Mouse (Mus musculus): ENCODE measurements around the gene Il6ra. TPM values are rescaled to one million over a fixed set of nuclear protein-coding genes. Genes with fewer than 3 reads are reported as not detected.

Gene Il6ra
- polyA plus RNA-seq, 1 experiment from 2014 or later = 0.83 TPM

DNA sequence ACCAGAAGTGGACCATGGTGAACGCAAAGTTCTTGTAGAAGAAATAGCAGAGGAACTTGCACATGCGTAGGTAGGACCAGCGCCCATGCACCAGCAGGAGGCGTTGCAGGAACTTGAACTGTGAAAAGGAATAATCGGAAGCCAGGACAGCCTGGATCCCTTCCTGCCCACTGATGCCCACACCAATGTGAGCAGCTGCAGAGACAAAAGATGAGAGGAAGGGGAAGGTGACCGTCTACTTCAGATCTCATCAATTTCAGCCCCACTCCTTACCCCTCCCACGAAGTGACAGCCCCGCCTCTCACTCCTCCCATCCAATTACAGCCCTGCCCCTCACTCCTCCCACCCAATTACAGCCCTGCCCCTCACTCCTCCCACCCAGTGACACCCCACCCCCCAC is 32.0 kb upstream of the Il6ra start:
- peaks cover 100% of the 10 kb centered on the region for H3K36me3 ChIP-seq
- 76% methylated on average over 8 of the region's 8 CpGs for WGBS
- no peak for ATAC-seq (ENCODE audit: insufficient number of reproducible peaks, insufficient read depth, low FRiP score, low TSS enrichment, low read depth)
- no peak overlapping the region for H3K4me3 ChIP-seq (replicated peaks)
- H3K27ac ChIP-seq = no peak overlapping the region
- no peaks in the 10 kb centered on the region for H3K4me1 ChIP-seq (replicated peaks)
- H3K4me2 ChIP-seq = no peak overlapping the region
- H3K27me3 ChIP-seq = no peaks in the 10 kb centered on the region
- no peak overlapping the region for H3K9ac ChIP-seq (replicated peaks)
- H3K9me3 ChIP-seq = no peaks in the 10 kb centered on the region

DNA sequence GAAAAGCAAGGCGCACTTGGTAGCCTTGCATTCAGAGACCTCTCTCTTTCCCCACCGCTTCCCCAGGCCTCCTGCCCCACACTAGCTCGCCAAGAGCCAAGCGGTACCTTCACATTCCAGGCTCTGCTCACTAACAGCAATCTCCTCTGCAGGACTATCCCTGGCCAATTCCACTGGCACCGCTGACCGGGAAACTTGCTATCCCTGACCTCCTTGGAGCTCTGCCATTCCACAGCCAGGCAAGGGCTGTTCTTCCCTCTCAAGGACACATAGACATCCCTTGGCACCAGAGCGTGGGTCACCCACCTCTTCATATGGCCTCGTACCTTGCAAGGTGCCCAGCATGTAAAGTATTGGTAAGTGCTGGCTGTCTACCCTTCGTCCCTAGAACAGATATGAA is 29.9 kb upstream of the Il6ra start:
- Histone ChIP-seq H3K4me1 (replicated peaks) (no peaks in the 10 kb centered on the region), H3K27ac (no peak overlapping the region), H3K9me3 (no peaks in the 10 kb centered on the region), H3K27me3 (no peaks in the 10 kb centered on the region), H3K4me2 (no peak overlapping the region), H3K4me3 (replicated peaks) (no peak overlapping the region), H3K9ac (replicated peaks) (no peak overlapping the region), H3K36me3 (peaks cover 95% of the 10 kb centered on the region)
- WGBS = 92% methylated on average over 9 of the region's 9 CpGs
- no peak for ATAC-seq (ENCODE audit: insufficient number of reproducible peaks, insufficient read depth, low FRiP score, low TSS enrichment, low read depth)

DNA sequence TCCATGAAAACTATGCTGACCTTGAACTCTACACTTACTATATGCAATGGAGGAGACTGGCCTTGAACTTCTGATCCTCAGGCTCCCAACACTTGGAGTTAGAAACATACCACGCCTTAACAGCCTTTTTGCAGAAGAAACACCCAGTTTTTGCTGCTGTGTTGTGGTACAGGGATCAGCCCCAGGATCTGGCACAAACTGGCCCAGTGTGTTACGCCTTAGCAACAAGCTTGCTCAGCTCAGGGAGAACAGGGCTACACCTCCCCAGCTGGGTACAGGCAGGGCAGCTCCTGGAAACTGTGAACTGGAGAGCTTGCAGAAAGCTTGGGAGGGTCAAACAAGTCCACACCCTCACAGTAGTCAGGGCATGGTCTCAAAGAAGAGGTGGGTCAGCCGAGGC is 23.5 kb upstream of the Il6ra start:
- H3K36me3 ChIP-seq = peaks cover 51% of the 10 kb centered on the region
- peaks cover 7% of the 10 kb centered on the region for H3K9me3 ChIP-seq
- no peak overlapping the region for H3K4me2 ChIP-seq
- no peaks in the 10 kb centered on the region for H3K27me3 ChIP-seq
- H3K4me1 ChIP-seq (replicated peaks) = no peaks in the 10 kb centered on the region
- no peak for ATAC-seq (ENCODE audit: insufficient number of reproducible peaks, insufficient read depth, low FRiP score, low TSS enrichment, low read depth)
- WGBS = 88% methylated on average over 3 of the region's 3 CpGs
- H3K27ac ChIP-seq = no peak overlapping the region
- H3K9ac ChIP-seq (replicated peaks) = no peak overlapping the region
- H3K4me3 ChIP-seq (replicated peaks) = no peak overlapping the region

DNA sequence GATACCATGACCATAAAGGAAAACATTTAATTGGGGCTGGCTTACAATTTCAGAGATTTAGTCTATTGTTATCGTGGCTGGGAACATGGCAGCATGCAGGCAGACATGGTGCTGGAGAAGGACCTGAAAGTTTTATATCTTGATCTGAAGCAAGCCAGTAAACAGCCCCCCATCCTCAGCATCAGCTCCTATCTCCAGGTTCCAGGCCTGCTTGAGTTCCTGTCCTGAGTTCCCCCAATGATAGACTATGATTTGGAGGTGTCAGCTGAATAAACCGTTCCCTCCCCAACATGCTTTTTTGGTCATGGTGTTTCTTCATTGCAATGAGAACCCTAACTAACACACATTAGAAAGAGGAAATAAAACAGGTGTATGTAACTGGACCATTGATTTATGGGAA is 19.9 kb upstream of the Il6ra start:
- Histone ChIP-seq H3K36me3 (peaks cover 20% of the 10 kb centered on the region), H3K9me3 (peaks cover 7% of the 10 kb centered on the region), H3K4me2 (no peak overlapping the region), H3K27me3 (no peaks in the 10 kb centered on the region), H3K4me3 (replicated peaks) (no peak overlapping the region), H3K9ac (replicated peaks) (no peak overlapping the region), H3K27ac (no peak overlapping the region), H3K4me1 (replicated peaks) (no peaks in the 10 kb centered on the region)
- ATAC-seq (ENCODE audit: insufficient number of reproducible peaks, insufficient read depth, low FRiP score, low TSS enrichment, low read depth) = no peak
- 92% methylated on average over 2 of the region's 2 CpGs for WGBS

DNA sequence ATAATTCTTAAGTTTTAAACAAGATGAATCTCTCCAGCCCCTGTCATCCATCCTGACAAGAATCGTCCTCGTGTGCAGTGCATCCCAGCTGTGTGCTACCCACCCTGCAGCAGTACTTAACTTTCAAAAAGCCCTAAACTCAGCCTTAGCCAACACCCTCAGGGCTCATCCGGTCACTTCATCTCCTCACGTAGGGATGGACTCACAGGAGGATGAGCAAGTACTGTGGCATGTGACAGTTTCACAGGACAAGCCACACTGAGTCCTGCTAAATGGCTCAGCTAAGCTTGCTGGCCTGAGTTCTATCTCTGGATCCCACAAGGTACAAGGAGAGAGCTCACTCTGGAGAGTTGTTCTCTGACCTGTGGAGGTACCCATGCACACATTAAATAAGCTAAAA is 16.0 kb upstream of the Il6ra start:
- Histone ChIP-seq H3K9ac (replicated peaks) (no peak overlapping the region), H3K4me2 (no peak overlapping the region), H3K4me3 (replicated peaks) (no peak overlapping the region), H3K9me3 (peaks cover 9% of the 10 kb centered on the region), H3K27me3 (no peaks in the 10 kb centered on the region), H3K4me1 (replicated peaks) (no peaks in the 10 kb centered on the region), H3K36me3 (no peaks in the 10 kb centered on the region; the same call in 1 of the 2 replicates), H3K27ac (no peak overlapping the region)
- 75% methylated on average over 4 of the region's 4 CpGs for WGBS
- no peak for ATAC-seq (ENCODE audit: insufficient number of reproducible peaks, insufficient read depth, low FRiP score, low TSS enrichment, low read depth)

DNA sequence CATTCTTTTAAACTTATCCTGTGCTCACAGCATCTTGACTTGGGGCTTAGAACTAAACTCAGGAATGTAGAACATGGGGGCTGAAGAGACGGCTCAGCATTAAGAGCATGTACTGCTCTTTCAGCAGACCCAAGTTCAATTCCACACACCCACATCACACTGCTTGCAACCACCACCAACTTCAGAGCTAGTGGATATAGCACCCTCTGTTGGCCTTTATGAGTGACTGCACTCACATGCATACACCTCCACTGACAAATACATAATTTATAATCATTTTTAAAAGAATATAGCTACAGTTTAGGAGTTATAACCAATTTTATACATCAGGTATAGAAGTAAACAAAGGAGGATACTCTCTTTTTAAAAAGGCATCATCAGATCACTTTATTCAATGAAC is 13.4 kb upstream of the Il6ra start:
- Histone ChIP-seq H3K4me1 (replicated peaks) (0 out of 2 replicates have a peak, but pooled peaks cover 3% of the 10 kb centered on the region), H3K4me3 (replicated peaks) (no peak overlapping the region), H3K36me3 (no peaks in the 10 kb centered on the region), H3K27ac (no peak overlapping the region), H3K27me3 (no peaks in the 10 kb centered on the region), H3K9ac (replicated peaks) (no peak overlapping the region), H3K4me2 (no peak overlapping the region), H3K9me3 (0 out of 2 replicates have a peak, but pooled peaks cover 4% of the 10 kb centered on the region)
- ATAC-seq (ENCODE audit: insufficient number of reproducible peaks, insufficient read depth, low FRiP score, low TSS enrichment, low read depth) = no peak
- WGBS = 90% methylated on average over 1 of the region's 1 CpGs

DNA sequence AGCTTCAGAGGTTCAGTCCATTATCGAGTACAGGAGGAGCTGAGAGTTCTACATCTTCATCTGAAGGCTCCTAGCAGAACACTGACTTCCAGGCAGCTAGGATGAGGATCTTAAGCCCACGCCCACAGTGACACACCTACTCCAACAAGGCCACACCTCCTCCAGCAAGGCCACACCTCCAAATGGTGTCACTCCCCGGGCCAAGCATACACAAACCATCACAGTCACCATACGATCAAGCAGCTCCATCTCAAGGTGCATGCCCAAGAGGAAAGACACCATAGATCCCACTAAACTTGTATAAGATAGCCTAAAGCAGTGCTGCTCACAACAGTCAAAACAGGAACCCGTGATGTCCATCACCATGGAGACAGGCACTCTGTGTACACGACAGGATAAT is 7.7 kb upstream of the Il6ra start:
- WGBS = 68% methylated on average over 6 of the region's 6 CpGs
- no peaks in the 10 kb centered on the region for H3K36me3 ChIP-seq
- ATAC-seq (ENCODE audit: insufficient number of reproducible peaks, insufficient read depth, low FRiP score, low TSS enrichment, low read depth) = no peak
- no peaks in the 10 kb centered on the region for H3K9me3 ChIP-seq
- 0 out of 2 replicates have a peak, but pooled peaks cover 3% of the 10 kb centered on the region for H3K4me1 ChIP-seq (replicated peaks)
- no peaks in the 10 kb centered on the region for H3K27me3 ChIP-seq
- H3K9ac ChIP-seq (replicated peaks) = no peak overlapping the region
- no peak overlapping the region for H3K4me3 ChIP-seq (replicated peaks)
- no peak overlapping the region for H3K4me2 ChIP-seq
- H3K27ac ChIP-seq = no peak overlapping the region

DNA sequence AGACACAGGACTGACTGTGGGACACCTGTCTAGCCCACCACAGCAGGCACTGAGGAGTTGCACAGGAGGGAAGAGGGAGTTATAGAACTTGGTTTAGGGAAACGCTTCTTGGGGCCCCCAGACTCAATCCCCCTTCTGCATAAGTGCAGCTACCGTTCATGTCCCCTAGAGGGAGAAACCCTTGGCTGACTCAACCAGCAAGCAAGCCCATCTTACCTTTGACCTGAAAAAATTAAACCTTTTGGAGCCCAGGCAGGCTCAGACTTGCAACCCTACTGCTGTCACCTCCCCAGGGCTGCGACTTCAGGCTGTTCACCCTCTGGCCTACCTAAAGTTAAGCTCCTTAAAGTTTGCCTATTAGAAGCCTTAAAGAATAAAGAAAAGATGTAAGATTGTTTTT is 4.4 kb upstream of the Il6ra start:
- Histone ChIP-seq H3K27ac (no peak overlapping the region), H3K27me3 (peaks cover 30% of the 10 kb centered on the region), H3K9ac (replicated peaks) (no peak overlapping the region), H3K4me3 (replicated peaks) (no peak overlapping the region), H3K4me1 (replicated peaks) (peaks cover 10% of the 10 kb centered on the region), H3K9me3 (no peaks in the 10 kb centered on the region), H3K36me3 (no peaks in the 10 kb centered on the region), H3K4me2 (no peak overlapping the region)
- WGBS = 63% methylated on average over 3 of the region's 3 CpGs
- ATAC-seq (ENCODE audit: insufficient number of reproducible peaks, insufficient read depth, low FRiP score, low TSS enrichment, low read depth) = no peak

DNA sequence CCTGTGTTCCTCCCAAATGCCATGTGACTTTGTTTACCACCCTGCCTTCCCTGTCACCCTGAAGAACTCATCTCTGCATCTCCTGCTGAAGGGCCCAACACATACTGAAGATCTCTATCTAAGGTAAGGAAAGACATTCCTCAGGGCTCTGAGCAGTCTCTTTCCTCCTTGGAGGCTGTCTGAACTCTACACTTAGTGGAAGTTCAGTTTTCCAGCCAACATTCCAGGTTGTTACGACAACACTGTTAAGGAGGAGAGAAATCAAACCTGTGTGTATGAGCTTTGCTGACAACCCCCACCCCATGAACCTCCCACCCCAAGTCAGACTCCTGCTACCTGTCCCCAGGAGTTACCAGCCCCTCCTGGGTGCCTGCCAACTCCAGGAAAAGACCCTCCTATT is 3.6 kb upstream of the Il6ra start:
- H3K9ac ChIP-seq (replicated peaks) = no peak overlapping the region
- no peaks in the 10 kb centered on the region for H3K36me3 ChIP-seq
- 76% methylated on average over 1 of the region's 1 CpGs for WGBS
- H3K4me3 ChIP-seq (replicated peaks) = no peak overlapping the region
- peaks cover 10% of the 10 kb centered on the region for H3K4me1 ChIP-seq (replicated peaks)
- no peak overlapping the region for H3K4me2 ChIP-seq
- no peak for ATAC-seq (ENCODE audit: insufficient number of reproducible peaks, insufficient read depth, low FRiP score, low TSS enrichment, low read depth)
- H3K27me3 ChIP-seq = peaks cover 37% of the 10 kb centered on the region
- no peaks in the 10 kb centered on the region for H3K9me3 ChIP-seq
- no peak overlapping the region for H3K27ac ChIP-seq

DNA sequence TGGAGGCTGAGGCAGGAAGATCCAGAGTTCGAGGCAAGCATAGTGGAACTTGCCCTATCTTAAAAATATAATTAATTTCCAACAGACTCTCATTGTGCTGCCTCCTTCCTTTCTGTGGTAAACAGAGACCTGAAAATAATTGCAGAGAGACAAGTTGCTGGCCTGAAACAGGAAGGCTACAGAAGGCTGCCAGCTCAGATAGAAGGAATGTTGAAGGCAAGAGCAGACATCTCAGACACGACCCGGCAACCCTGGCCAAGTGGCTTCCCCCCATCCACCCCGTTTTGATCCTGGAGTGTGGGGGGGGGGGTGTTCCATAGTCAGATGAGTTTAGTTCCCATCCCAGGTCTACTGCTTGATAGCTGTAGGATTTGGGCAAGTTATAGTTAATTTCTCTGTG is 1.7 kb upstream of the Il6ra start:
- ATAC-seq (ENCODE audit: insufficient number of reproducible peaks, insufficient read depth, low FRiP score, low TSS enrichment, low read depth) = no peak
- Histone ChIP-seq H3K4me1 (replicated peaks) (peaks cover 12% of the 10 kb centered on the region), H3K27ac (no peak overlapping the region), H3K9ac (replicated peaks) (no peak overlapping the region), H3K4me3 (replicated peaks) (no peak overlapping the region), H3K9me3 (no peaks in the 10 kb centered on the region), H3K4me2 (no peak overlapping the region), H3K36me3 (no peaks in the 10 kb centered on the region), H3K27me3 (peaks cover 53% of the 10 kb centered on the region)
- 81% methylated on average over 4 of the region's 4 CpGs for WGBS

DNA sequence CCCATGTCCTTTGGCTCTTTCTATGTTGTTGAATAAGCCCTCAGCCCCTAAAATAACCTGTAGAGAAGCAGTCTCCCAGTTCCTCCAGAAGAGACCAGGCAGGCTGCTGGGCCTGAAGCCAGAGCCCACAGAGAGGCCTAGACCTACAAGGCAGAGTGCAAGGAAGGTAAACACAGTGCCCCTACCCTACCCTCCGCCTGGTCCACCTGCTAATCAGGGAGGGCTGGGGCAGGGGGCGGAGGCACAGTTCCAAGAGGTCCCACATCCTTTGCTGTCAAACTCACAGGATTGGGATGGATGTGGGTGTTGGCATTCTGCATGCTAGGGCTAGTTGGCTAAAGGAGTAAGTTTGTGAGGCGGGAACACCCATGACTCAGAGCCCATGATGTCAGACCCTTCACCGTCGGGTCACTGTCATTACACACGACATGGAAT is 871 bp downstream of the Il6ra start:
- peak overlapping the region; percentile 55; the same call in 1 of the 2 replicates for H3K4me3 ChIP-seq (replicated peaks)
- H3K9ac ChIP-seq (replicated peaks) = no peak overlapping the region
- 34% methylated on average over 6 of the region's 6 CpGs for WGBS
- H3K4me1 ChIP-seq (replicated peaks) = peaks cover 14% of the 10 kb centered on the region
- no peaks in the 10 kb centered on the region for H3K36me3 ChIP-seq
- H3K27ac ChIP-seq = no peak overlapping the region
- no peaks in the 10 kb centered on the region for H3K9me3 ChIP-seq
- H3K4me2 ChIP-seq = peak overlapping the region; percentile 98; the same call in 1 of the 2 replicates
- ATAC-seq (ENCODE audit: insufficient number of reproducible peaks, insufficient read depth, low FRiP score, low TSS enrichment, low read depth) = no peak
- peaks cover 54% of the 10 kb centered on the region for H3K27me3 ChIP-seq

DNA sequence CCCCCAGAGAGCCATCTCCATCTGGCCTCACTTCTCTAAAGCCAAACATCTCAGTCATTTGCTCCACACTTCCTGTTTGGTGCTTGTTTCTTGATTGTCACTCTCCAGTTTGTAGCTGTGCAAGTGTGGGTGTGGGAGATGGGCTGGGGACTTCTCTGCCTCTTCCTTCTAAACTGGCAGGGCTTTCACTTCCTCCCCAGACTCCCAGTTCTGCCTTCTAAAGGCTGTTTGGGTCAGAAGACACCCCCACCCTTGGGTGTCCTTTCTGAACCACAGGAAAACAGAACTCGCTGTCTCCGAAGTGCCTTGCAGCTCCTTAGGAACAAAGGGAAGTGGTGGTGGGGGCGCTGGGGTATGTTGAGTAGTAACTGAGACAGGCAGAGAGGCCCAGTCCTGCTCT is 1.8 kb downstream of the Il6ra start:
- no peak overlapping the region for H3K4me2 ChIP-seq
- H3K27ac ChIP-seq = no peak overlapping the region
- H3K27me3 ChIP-seq = peaks cover 54% of the 10 kb centered on the region
- H3K4me3 ChIP-seq (replicated peaks) = no peak overlapping the region
- no peak for ATAC-seq (ENCODE audit: insufficient number of reproducible peaks, insufficient read depth, low FRiP score, low TSS enrichment, low read depth)
- H3K9ac ChIP-seq (replicated peaks) = no peak overlapping the region
- H3K9me3 ChIP-seq = no peaks in the 10 kb centered on the region
- 81% methylated on average over 3 of the region's 3 CpGs for WGBS
- no peaks in the 10 kb centered on the region for H3K36me3 ChIP-seq
- peaks cover 14% of the 10 kb centered on the region for H3K4me1 ChIP-seq (replicated peaks)
